Mouse (Mus musculus): ENCODE results near the gene Wscd2. TPM values are rescaled to one million over a fixed set of nuclear protein-coding genes. Genes with fewer than 3 reads are reported as not detected.

The Wscd2 gene
- total RNA-seq, 4 experiments from 2014 or later: 5.4 to 12.6 (median 9.4) TPM

- no peak for DNase-seq
Observed at GRCm38 (mm10) chr5:113618716-113619115, 128.6 kb downstream of the Wscd2 start.

GRCm38 (mm10) chr5:113619151-113619550, 129.0 kb downstream of the Wscd2 start:
- DNase-seq: no peak

- DNase-seq: no peak
Observed at GRCm38 (mm10) chr5:113620130-113620716, 130.1 kb downstream of the Wscd2 start.

- no peak for DNase-seq
Observed at GRCm38 (mm10) chr5:113620999-113621398, 130.9 kb downstream of the Wscd2 start.

GRCm38 (mm10) chr5:113623052-113623451, 132.9 kb downstream of the Wscd2 start:
- no peak for DNase-seq

- DNase-seq: no peak
Observed at GRCm38 (mm10) chr5:113625068-113625467, 134.9 kb downstream of the Wscd2 start.

- no peak for DNase-seq
Observed at GRCm38 (mm10) chr5:113626352-113626751, 136.2 kb downstream of the Wscd2 start.

GRCm38 (mm10) chr5:113626991-113627390, 136.9 kb downstream of the Wscd2 start:
- DNase-seq: no peak

GRCm38 (mm10) chr5:113627820-113628437, 137.8 kb downstream of the Wscd2 start:
- no peak for DNase-seq

GRCm38 (mm10) chr5:113629248-113629647, 139.1 kb downstream of the Wscd2 start:
- no peak for DNase-seq

- DNase-seq: no peak
Observed at GRCm38 (mm10) chr5:113630116-113630515, 140.0 kb downstream of the Wscd2 start.

GRCm38 (mm10) chr5:113633037-113633714, 143.0 kb downstream of the Wscd2 start:
- DNase-seq: no peak

GRCm38 (mm10) chr5:113634024-113634651, 144.0 kb downstream of the Wscd2 start:
- peak; percentile 75 for DNase-seq

GRCm38 (mm10) chr5:113634887-113635610, 144.9 kb downstream of the Wscd2 start:
- DNase-seq: no peak

- no peak for DNase-seq
Observed at GRCm38 (mm10) chr5:113635861-113636565, 145.9 kb downstream of the Wscd2 start.

GRCm38 (mm10) chr5:113637631-113638030, 147.5 kb downstream of the Wscd2 start:
- DNase-seq: no peak

GRCm38 (mm10) chr5:113638055-113638454, 147.9 kb downstream of the Wscd2 start:
- DNase-seq: no peak

GRCm38 (mm10) chr5:113639126-113639525, 149.0 kb downstream of the Wscd2 start:
- DNase-seq: no peak
